Comparison of ENCODE assay signal across 27 mouse cellular contexts in genomic region chr3:101556712-101557111, GRCm38 (mm10).
"Had no signal": no experiment of that assay in that cellular context is flagged by ENCODE, and none has a peak within 500 bp of the region (broad histone marks: within the 10 kb centered on the region; RNA-seq: fewer than 3 reads in every experiment).

No protein-coding gene starts in this region.

- H3K4me3 ChIP-seq: heart, embryonic 10.5 days; heart, embryonic 12.5 days; heart, embryonic 15.5 days; hindbrain, embryonic 10.5 days; hindbrain, embryonic 12.5 days; intestine, embryonic 15.5 days; layer of hippocampus, adult 2 months; limb, embryonic 13.5 days; limb, embryonic 15.5 days; liver, embryonic 12.5 days had no signal

- H3K27ac ChIP-seq: heart, embryonic 10.5 days; heart, embryonic 15.5 days; hindbrain, embryonic 10.5 days; hindbrain, embryonic 12.5 days; hindbrain, embryonic 14.5 days; intestine, embryonic 15.5 days; layer of hippocampus, adult 2 months; limb, embryonic 13.5 days; limb, embryonic 15.5 days; liver, embryonic 12.5 days; liver, embryonic 14.5 days had no signal

- DNase-seq: gastrocnemius, postnatal 14 days; heart, adult 18-20 months; heart, postnatal 14 days; heart, postnatal 4 days; kidney, adult 18-20 months; kidney, adult 8-10 months; kidney, postnatal 10 days; kidney, postnatal 25 days; kidney, postnatal 4 days; layer of hippocampus, adult 9-11 months; layer of hippocampus, postnatal 36 days; left cerebral cortex, postnatal 4 days had no signal

- ATAC-seq: hindbrain, embryonic 16.5 days; inflammation-experienced regulatory T-cells, adult 6 months; intestine, embryonic 15.5 days; intestine, postnatal 0 days; liver, embryonic 12.5 days had no signal

- H3K9me3 ChIP-seq: heart, embryonic 10.5 days; heart, embryonic 12.5 days; heart, embryonic 15.5 days; hindbrain, embryonic 10.5 days; hindbrain, embryonic 12.5 days; intestine, embryonic 15.5 days; limb, embryonic 13.5 days; limb, embryonic 15.5 days; liver, embryonic 12.5 days had no signal

- H3K27me3 ChIP-seq: heart, embryonic 12.5 days; heart, embryonic 15.5 days; hindbrain, embryonic 12.5 days; intestine, embryonic 15.5 days; limb, embryonic 13.5 days; limb, embryonic 15.5 days; liver, embryonic 12.5 days had no signal

- H3K36me3 ChIP-seq: heart, embryonic 10.5 days; heart, embryonic 12.5 days; heart, embryonic 15.5 days; hindbrain, embryonic 10.5 days; hindbrain, embryonic 12.5 days; intestine, embryonic 15.5 days; limb, embryonic 13.5 days; limb, embryonic 15.5 days; liver, embryonic 12.5 days had no signal
